11 mouse cellular contexts compared by ENCODE assay signal in genomic region chr11:107762688-107763460, GRCm38 (mm10). TPM values are rescaled to one million over a fixed set of nuclear protein-coding genes. Genes with fewer than 3 reads are reported as not detected.
DNase-seq lines count a peak whose midpoint lies in the region; ATAC-seq and TF ChIP-seq lines count a peak whose summit lies in the region.
"Had no signal": no experiment of that assay in that cellular context is flagged by ENCODE, and none has a peak within 500 bp of the region (broad histone marks: within the 10 kb centered on the region; RNA-seq: fewer than 3 reads in every experiment).

No protein-coding gene starts in this region.

- DNase-seq in kidney, postnatal 0 days (ENCODE audit: low spot score) = peak; percentile 37
- no peak for DNase-seq in kidney, postnatal 36 days
- peak; percentile 83 for DNase-seq in midbrain, postnatal 0 days (ENCODE audit: low spot score)
- no peak for DNase-seq in cerebellum, postnatal 36 days
- no peak for DNase-seq in gastrocnemius, postnatal 14 days
- no peak for DNase-seq in cerebellum, adult 2 months
- DNase-seq: layer of hippocampus, postnatal 36 days had no signal

- peak; percentile 47; the same call in 1 of the 2 replicates for TF ChIP-seq CTCF in kidney, postnatal 0 days (IDR thresholded peaks at IDR 0.05; ENCODE audit: low read depth)
- 0 out of 2 replicates have a peak, but pooled peaks have one; percentile 11 for TF ChIP-seq CTCF in cortical plate, adult 2 months (IDR thresholded peaks at IDR 0.05; ENCODE audit: extremely low read depth, insufficient read depth, low read length)
- TF ChIP-seq CTCF in midbrain, postnatal 0 days (IDR thresholded peaks at IDR 0.05) = peak; percentile 63
- no peak for TF ChIP-seq CTCF in cerebellum, adult 2 months (IDR thresholded peaks at IDR 0.05; ENCODE audit: borderline replicate concordance, insufficient read depth, low read depth, low read length)

- H3K4me1 ChIP-seq in kidney, postnatal 0 days (replicated peaks; ENCODE audit: insufficient read depth, low read length) = no peaks in the 10 kb centered on the region
- H3K4me1 ChIP-seq in cortical plate, adult 2 months (ENCODE audit: control insufficient read depth, insufficient read depth, low read length) = peaks cover 3% of the 10 kb centered on the region; the same call in 1 of the 2 replicates
- H3K4me1 ChIP-seq in hindbrain, embryonic 12.5 days = peaks cover 65% of the 10 kb centered on the region
- peaks cover 26% of the 10 kb centered on the region for H3K4me1 ChIP-seq in midbrain, postnatal 0 days (ENCODE audit: insufficient read depth, low read length)
- H3K4me1 ChIP-seq in cerebellum, adult 2 months (ENCODE audit: control insufficient read depth, insufficient read depth, low read length) = peaks cover 18% of the 10 kb centered on the region

- no peak overlapping the region for H3K4me2 ChIP-seq in kidney, postnatal 0 days (ENCODE audit: low read length)
- no peak overlapping the region for H3K4me2 ChIP-seq in hindbrain, embryonic 12.5 days (replicated peaks)
- H3K4me2 ChIP-seq in midbrain, postnatal 0 days (ENCODE audit: low read depth, low read length, poor library complexity, severe bottlenecking) = no peak overlapping the region

- H3K36me3 ChIP-seq in kidney, postnatal 0 days (ENCODE audit: insufficient read depth, low read length) = no peaks in the 10 kb centered on the region
- no peaks in the 10 kb centered on the region for H3K36me3 ChIP-seq in hindbrain, embryonic 12.5 days
- no peaks in the 10 kb centered on the region; the same call in 1 of the 2 replicates for H3K36me3 ChIP-seq in midbrain, postnatal 0 days (ENCODE audit: insufficient read depth, low read length)

- intact Hi-C loops in gastrocnemius, postnatal 14 days (cut with DNase I; ENCODE audit: low total_unique reads) = no loop called here

- no peak for TF ChIP-seq POLR2A in cortical plate, adult 2 months (IDR thresholded peaks at IDR 0.05; ENCODE audit: extremely low read depth, insufficient read depth, low read length)
- no peak for TF ChIP-seq POLR2A in cerebellum, adult 2 months (IDR thresholded peaks at IDR 0.05; ENCODE audit: borderline replicate concordance, insufficient read depth, low read length)

- WGBS in kidney, postnatal 0 days = 26% methylated on average over 8 of the region's 8 CpGs
- 26% methylated on average over 7 of the region's 8 CpGs for WGBS in hindbrain, embryonic 12.5 days
- WGBS in midbrain, postnatal 0 days = 14% methylated on average over 8 of the region's 8 CpGs
- WGBS in cerebellum, adult 2 months = 58% methylated on average over 8 of the region's 8 CpGs

- ATAC-seq in kidney, postnatal 0 days (replicated peaks; ENCODE audit: low FRiP score, low read depth) = 0 out of 2 replicates have a peak, but pooled peaks have one; percentile 4
- peak; percentile 91 for ATAC-seq in hindbrain, embryonic 12.5 days (ENCODE audit: low FRiP score)
- ATAC-seq in midbrain, postnatal 0 days (ENCODE audit: low FRiP score) = peak; percentile 59

- H3K9me3 ChIP-seq in kidney, postnatal 0 days (replicated peaks; ENCODE audit: low read length) = no peaks in the 10 kb centered on the region
- H3K9me3 ChIP-seq in hindbrain, embryonic 12.5 days (replicated peaks) = no peaks in the 10 kb centered on the region
- no peaks in the 10 kb centered on the region for H3K9me3 ChIP-seq in midbrain, postnatal 0 days (ENCODE audit: low read length)

- H3K27ac ChIP-seq in kidney, postnatal 0 days = no peak overlapping the region
- no peak overlapping the region for H3K27ac ChIP-seq in cortical plate, adult 2 months (ENCODE audit: insufficient read depth, low read length)
- peak overlapping the region; percentile 83 for H3K27ac ChIP-seq in hindbrain, embryonic 12.5 days
- peak overlapping the region; percentile 55 for H3K27ac ChIP-seq in midbrain, postnatal 0 days (ENCODE audit: low read depth, low read length)
- H3K27ac ChIP-seq in cerebellum, adult 2 months (ENCODE audit: insufficient read depth, low read length) = no peak overlapping the region

- no peak overlapping the region for H3K9ac ChIP-seq in kidney, postnatal 0 days (ENCODE audit: low read depth, low read length)
- H3K9ac ChIP-seq in hindbrain, embryonic 12.5 days = no peak overlapping the region
- H3K9ac ChIP-seq in midbrain, postnatal 0 days (replicated peaks; ENCODE audit: low read length, poor library complexity, severe bottlenecking) = 0 out of 2 replicates have a peak overlapping the region, but pooled peaks have one; percentile 24

- no peaks in the 10 kb centered on the region for H3K27me3 ChIP-seq in kidney, postnatal 0 days (ENCODE audit: insufficient read depth, low read length)
- no peaks in the 10 kb centered on the region for H3K27me3 ChIP-seq in hindbrain, embryonic 12.5 days
- H3K27me3 ChIP-seq in midbrain, postnatal 0 days (ENCODE audit: insufficient read depth, low read length) = no peaks in the 10 kb centered on the region
- no peaks in the 10 kb centered on the region for H3K27me3 ChIP-seq in cerebellum, adult 2 months (ENCODE audit: control insufficient read depth, insufficient read depth, low read length)

- no peak overlapping the region for H3K4me3 ChIP-seq in kidney, postnatal 0 days (replicated peaks; ENCODE audit: low read depth, low read length)
- H3K4me3 ChIP-seq in cortical plate, adult 2 months (ENCODE audit: insufficient read depth, low read length) = no peak overlapping the region
- no peak overlapping the region for H3K4me3 ChIP-seq in hindbrain, embryonic 12.5 days
- no peak overlapping the region for H3K4me3 ChIP-seq in midbrain, postnatal 0 days (ENCODE audit: low read depth, low read length)
- no peak overlapping the region for H3K4me3 ChIP-seq in cerebellum, adult 2 months (replicated peaks; ENCODE audit: insufficient read depth, low read depth, low read length)
- H3K4me3 ChIP-seq: myocyte had no signal

RNA-seq across cellular contexts. Expression of gene Cacng4, which starts 31.5 kb away (rescaled TPM):
- 0.74 and 1.3 TPM in 2 replicates for polyA plus RNA-seq in kidney, postnatal 0 days (2015; fragmentation: Nextera tagmentation; extraction: Ambion mirVana)
- 20.2 and 25.5 TPM in 2 replicates for polyA plus RNA-seq in cortical plate, adult 2 months (2012; rRNA removed)
- polyA plus RNA-seq in hindbrain, embryonic 12.5 days (2016; fragmentation: Nextera tagmentation; extraction: Ambion mirVana) = 35.8 and 37.4 TPM in 2 replicates
- total RNA-seq in midbrain, postnatal 0 days (2014; rRNA removed) = 112 TPM in 2 replicates
- polyA plus RNA-seq in midbrain, postnatal 0 days (2015; fragmentation: Nextera tagmentation; extraction: Ambion mirVana) = 58.4 and 61.7 TPM in 2 replicates
- under 1 TPM; 0.37 to 0.53 TPM for total RNA-seq in gastrocnemius, postnatal 14 days (2021)
- polyA plus RNA-seq in cerebellum, adult 2 months (2012; rRNA removed) = 24.5 and 25.6 TPM in 2 replicates
- total RNA-seq: CH12.LX had no signal

RNA-seq across cellular contexts. Expression of gene Cacng1, which starts 46.6 kb away (rescaled TPM):
- polyA plus RNA-seq in kidney, postnatal 0 days (2015; fragmentation: Nextera tagmentation; extraction: Ambion mirVana) = 0.26 and 0.59 TPM in 2 replicates
- polyA plus RNA-seq in cortical plate, adult 2 months (2012; rRNA removed) = 0.33 TPM in 1 of 2 replicates, not detected in the other
- 0.50 and 1.9 TPM in 2 replicates for polyA plus RNA-seq in hindbrain, embryonic 12.5 days (2016; fragmentation: Nextera tagmentation; extraction: Ambion mirVana)
- 0.94 and 1.8 TPM in 2 replicates for total RNA-seq in midbrain, postnatal 0 days (2014; rRNA removed)
- polyA plus RNA-seq in midbrain, postnatal 0 days (2015; fragmentation: Nextera tagmentation; extraction: Ambion mirVana) = 1.1 and 1.2 TPM in 2 replicates
- total RNA-seq in gastrocnemius, postnatal 14 days (2021) = 100 to 1,000 TPM; 332 to 394 TPM
- polyA plus RNA-seq in cerebellum, adult 2 months (2012; rRNA removed) = 0.13 and 0.14 TPM in 2 replicates
- total RNA-seq: CH12.LX; layer of hippocampus, postnatal 36 days had no signal

Comparison
In these comparisons a context has a peak if more than half of its experiments do, and no peak if none do; other contexts are left out.
1. DNase-seq: peak in kidney, postnatal 0 days (single experiment) and midbrain, postnatal 0 days (single experiment); none in kidney, postnatal 36 days (0 of 2), cerebellum, postnatal 36 days (0 of 2), gastrocnemius, postnatal 14 days (single experiment) and cerebellum, adult 2 months (0 of 2).
2. ATAC-seq: peak in every context shown above with its lines; median percentile 91 in hindbrain, embryonic 12.5 days; 59 in midbrain, postnatal 0 days; 4 in kidney, postnatal 0 days.
3. H3K27ac ChIP-seq: peak in hindbrain, embryonic 12.5 days (single experiment) and midbrain, postnatal 0 days (single experiment); none in kidney, postnatal 0 days (single experiment), cortical plate, adult 2 months (single experiment) and cerebellum, adult 2 months (single experiment).